Mouse (Mus musculus): ENCODE measurements around the gene Grik5.

Gene Grik5

DNA sequence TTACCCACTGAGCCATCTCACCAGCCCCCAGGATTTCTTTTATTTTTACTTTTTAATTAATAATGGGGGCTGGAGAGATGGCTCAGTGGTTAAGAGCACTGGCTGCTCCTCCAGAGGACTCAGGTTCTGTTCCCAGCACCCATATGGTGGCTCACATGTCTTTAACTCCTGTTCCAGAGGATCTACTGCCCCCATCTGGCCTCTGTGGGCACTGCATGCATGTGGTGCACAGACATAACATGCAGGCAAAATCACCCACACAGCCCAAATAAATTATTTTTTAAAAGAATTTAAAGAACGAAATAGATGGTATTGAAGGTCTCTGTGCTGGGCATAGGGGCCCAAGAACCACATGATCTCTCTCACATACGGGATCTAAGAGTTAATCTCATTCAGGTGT, 87.8 kb downstream of the Grik5 start:
- no peak for DNase-seq (ENCODE audit: low spot score)

DNA sequence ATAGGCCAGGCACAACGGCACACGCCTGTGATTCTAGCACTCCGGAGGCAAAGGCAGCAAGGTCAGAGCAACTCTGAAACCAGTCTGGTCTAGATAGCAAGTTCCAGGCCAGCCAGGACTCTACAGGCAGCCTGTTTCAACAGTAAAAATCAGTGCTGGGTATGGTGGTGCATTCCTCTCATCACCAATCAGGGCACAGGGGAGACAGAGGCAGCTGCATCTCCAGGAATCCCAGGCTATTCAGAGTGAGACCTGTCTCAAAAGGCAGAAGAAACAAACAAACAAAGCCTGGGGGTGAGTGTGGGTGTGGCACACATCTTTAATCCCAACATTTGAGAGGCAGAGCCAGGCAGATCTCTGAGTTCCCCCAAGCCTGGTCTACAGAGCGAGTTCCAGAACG, 88.8 kb downstream of the Grik5 start:
- DNase-seq (ENCODE audit: low spot score): no peak

- no peak for DNase-seq (ENCODE audit: low spot score)
Observed at GRCm38 (mm10) chr7:24980439-24980838, 91.7 kb downstream of the Grik5 start.

- no peak for DNase-seq (ENCODE audit: low spot score)
Observed at GRCm38 (mm10) chr7:24978781-24979180, 93.4 kb downstream of the Grik5 start.

- no peak for DNase-seq (ENCODE audit: low spot score)
Observed at GRCm38 (mm10) chr7:24974893-24975595, 97.1 kb downstream of the Grik5 start.

GRCm38 (mm10) chr7:24973902-24974301, 98.2 kb downstream of the Grik5 start:
- no peak for DNase-seq (ENCODE audit: low spot score)

- DNase-seq (ENCODE audit: low spot score): no peak
Observed at GRCm38 (mm10) chr7:24973208-24973607, 98.9 kb downstream of the Grik5 start.

GRCm38 (mm10) chr7:24971972-24972893, 99.9 kb downstream of the Grik5 start, which contains the start of gene Rabac1:
Rabac1 (minus strand) TSS chr7:24972754.
- peak; percentile 61 for DNase-seq (ENCODE audit: low spot score)

GRCm38 (mm10) chr7:24971261-24971971, 100.7 kb downstream of the Grik5 start:
- DNase-seq (ENCODE audit: low spot score): no peak

GRCm38 (mm10) chr7:24970341-24970740, 101.8 kb downstream of the Grik5 start:
- DNase-seq (ENCODE audit: low spot score): no peak

GRCm38 (mm10) chr7:24969805-24970204, 102.3 kb downstream of the Grik5 start:
- no peak for DNase-seq (ENCODE audit: low spot score)

- DNase-seq (ENCODE audit: low spot score): no peak
Observed at GRCm38 (mm10) chr7:24968463-24968862, 103.7 kb downstream of the Grik5 start.

DNA sequence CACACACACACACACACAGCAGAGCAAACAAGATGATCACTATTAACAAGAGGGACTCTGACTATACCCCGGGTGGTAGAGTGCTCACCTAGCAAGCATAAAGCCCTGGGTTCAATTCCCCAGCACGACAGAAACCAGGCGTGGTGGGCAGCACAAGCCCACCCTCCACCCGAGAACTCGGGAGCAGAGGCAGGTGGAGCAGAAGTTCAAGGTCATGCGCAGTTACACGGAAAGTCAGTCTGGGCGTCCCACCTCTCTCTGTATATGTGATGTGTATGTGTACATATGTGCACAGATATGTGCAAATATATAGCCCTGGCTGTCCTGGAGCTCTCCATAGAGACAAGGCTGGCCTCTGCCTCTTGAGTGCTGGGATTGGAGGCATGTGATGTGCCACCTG, 104.2 kb downstream of the Grik5 start:
- no peak for DNase-seq (ENCODE audit: low spot score)

- DNase-seq (ENCODE audit: low spot score): no peak
Observed at GRCm38 (mm10) chr7:24964897-24965535, 107.1 kb downstream of the Grik5 start.

- DNase-seq (ENCODE audit: low spot score): no peak
Observed at GRCm38 (mm10) chr7:24964288-24964687, 107.9 kb downstream of the Grik5 start.

Data from urinary bladder, postnatal 10 days (tissue).